Mouse (Mus musculus) liver (tissue): Measurements from ENCODE around the gene Wnt2.

Experiments used
- DNase-seq: peaks from one replicate; pipeline ENCODE4 v3.0.0-alpha.2; 2020; ENCODE audit warnings: mixed read lengths

The Wnt2 gene

GRCm38 (mm10) chr6:18029746-18030656 lies at the start of gene Wnt2:
Gene Wnt2 (minus strand): TSS chr6:18030585.
- DNase-seq, result peak; percentile 67

DNA sequence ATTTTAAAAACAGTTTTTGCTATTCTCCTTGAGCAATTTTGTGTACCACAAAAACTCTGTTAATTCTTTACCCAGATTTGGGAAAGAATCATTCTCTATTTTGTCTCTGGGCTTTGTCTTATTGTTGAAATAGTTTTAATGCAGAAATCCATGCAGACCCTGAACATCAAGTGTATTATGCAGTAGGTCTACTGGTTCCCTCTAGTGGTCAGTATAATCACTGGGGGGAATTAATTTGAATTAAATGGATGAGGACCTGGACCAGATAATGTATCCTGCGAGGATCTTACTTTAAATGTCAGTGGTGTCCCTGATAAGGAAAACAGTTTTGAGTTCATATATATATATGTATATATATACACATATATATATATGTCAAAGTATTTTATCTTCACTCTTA lies 48.2 kb upstream of the Wnt2 start:
- no peak for DNase-seq

- no peak for DNase-seq
Observed at GRCm38 (mm10) chr6:18076986-18077385, 46.6 kb upstream of the Wnt2 start.

DNA sequence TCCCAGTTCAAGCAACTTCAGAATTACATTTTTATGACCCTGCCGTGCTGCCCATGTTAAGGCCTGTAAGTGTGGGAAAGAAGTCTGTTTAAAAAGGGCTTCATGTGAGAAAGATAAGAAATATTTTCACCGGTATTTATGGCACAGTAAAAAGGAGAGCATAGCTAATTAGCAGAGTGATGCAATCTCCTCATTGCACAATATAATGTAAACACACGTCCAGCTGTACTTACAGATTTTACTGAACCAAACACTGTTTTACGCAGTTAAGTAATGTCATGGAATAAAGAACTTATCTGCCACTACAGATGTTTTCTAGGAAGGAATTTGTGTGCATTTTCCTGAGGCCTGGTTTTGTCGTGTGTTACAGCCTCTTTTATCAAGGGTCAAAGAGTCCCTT lies 46.2 kb upstream of the Wnt2 start:
- DNase-seq, result no peak

- DNase-seq, result no peak
Observed at GRCm38 (mm10) chr6:18057899-18058298, 27.5 kb upstream of the Wnt2 start.

DNA sequence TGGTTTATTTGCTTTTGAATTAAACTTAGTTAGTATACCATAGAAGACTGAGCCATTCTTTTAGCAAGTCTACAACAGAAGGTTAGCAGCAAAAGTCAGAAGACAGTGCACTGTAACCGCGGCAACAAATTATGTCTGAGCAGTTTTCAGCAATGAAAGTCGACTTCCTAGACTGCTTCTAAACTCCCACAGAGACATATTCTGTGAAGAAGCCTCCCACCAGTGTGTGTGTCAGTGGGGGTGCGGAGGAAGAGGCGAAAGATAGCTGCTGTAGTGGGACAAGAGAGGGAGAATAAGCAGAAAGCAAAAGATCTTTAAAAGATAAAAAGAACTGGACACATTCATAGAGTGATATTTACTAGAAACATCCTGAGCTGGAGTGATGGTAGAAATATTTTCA lies 21.3 kb upstream of the Wnt2 start:
- no peak for DNase-seq

DNA sequence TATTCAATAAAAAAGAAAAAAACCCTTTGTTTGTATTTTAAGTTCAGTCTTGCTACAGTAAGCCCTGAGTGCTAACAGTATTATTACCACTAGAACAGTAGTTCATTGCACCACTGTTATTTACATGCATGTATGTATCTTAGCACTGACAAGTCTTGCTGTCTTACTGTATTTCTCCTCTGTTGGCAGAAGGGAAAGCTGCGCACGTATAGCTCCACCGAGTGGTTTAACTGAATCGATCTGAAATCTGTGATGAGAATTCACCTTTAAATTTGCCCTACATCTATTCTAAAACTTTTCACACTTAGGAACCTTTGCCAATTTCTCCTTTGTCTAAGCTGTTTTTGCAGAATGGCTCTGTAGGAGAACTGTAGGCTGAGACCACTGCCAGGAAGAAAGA lies 13.9 kb upstream of the Wnt2 start:
- DNase-seq, result no peak

GRCm38 (mm10) chr6:18043172-18043571 lies 12.8 kb upstream of the Wnt2 start:
- DNase-seq, result no peak

- DNase-seq, result no peak
Observed at GRCm38 (mm10) chr6:18032271-18032670, 1.9 kb upstream of the Wnt2 start.

- peak; percentile 42 for DNase-seq
Observed at GRCm38 (mm10) chr6:18031509-18032010, 1.2 kb upstream of the Wnt2 start.

- no peak for DNase-seq
Observed at GRCm38 (mm10) chr6:18030868-18031508, 603 bp upstream of the Wnt2 start.

DNA sequence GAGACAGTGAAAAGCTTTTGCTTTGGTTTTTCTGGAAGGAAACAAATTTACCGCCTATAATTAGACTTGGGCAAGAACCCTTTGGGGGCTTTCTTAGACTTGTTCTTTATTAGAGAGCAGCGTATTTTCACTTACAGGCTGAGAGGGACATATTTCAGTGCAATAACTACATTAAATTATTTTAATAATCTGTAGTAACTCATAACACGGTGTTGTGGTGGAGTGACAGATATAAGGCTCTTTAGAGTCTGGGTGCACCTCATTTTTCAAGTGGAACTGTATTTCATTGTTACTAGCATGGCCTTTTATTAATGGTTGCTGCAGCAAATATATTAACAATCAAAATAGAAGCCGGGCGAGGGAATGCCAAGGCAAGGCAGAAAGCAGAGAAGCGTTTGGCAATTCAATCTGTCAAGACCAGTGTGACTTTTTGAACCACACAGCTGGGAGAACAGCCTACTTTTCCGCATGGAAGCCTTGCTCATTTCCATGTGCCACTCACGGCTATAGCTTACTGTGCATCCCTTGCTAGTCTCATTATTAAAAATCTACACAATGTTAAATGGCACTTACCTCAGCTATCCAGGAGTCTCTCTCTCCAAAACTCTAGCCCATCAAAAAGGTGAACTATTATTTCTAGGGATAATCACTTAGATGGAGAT lies 6.1 kb downstream of the Wnt2 start:
- no peak for DNase-seq

- no peak for DNase-seq
Observed at GRCm38 (mm10) chr6:18013346-18013745, 17.0 kb downstream of the Wnt2 start.

- no peak for DNase-seq
Observed at GRCm38 (mm10) chr6:18007356-18007755, 23.0 kb downstream of the Wnt2 start.

DNA sequence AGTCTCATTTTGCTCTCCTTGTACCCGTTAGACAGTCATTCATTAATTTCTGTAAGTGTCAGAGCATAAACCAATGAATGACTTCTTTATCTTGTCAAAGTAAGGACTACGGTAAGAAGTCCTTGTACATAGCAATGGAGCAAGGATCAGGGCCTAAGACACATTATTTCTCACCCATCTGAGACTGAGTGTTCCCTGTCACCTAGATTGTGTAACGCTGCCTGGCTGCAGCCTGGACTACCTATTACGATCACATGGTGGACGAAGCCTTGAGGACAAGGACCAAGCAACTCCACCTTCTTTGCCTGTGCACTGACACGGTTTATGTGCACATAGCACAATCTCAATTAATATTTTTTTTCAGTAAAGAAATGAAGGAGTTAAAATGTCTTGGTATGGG lies 28.3 kb downstream of the Wnt2 start:
- DNase-seq, result no peak

- DNase-seq, result no peak
Observed at GRCm38 (mm10) chr6:17998497-17998896, 31.9 kb downstream of the Wnt2 start.

DNA sequence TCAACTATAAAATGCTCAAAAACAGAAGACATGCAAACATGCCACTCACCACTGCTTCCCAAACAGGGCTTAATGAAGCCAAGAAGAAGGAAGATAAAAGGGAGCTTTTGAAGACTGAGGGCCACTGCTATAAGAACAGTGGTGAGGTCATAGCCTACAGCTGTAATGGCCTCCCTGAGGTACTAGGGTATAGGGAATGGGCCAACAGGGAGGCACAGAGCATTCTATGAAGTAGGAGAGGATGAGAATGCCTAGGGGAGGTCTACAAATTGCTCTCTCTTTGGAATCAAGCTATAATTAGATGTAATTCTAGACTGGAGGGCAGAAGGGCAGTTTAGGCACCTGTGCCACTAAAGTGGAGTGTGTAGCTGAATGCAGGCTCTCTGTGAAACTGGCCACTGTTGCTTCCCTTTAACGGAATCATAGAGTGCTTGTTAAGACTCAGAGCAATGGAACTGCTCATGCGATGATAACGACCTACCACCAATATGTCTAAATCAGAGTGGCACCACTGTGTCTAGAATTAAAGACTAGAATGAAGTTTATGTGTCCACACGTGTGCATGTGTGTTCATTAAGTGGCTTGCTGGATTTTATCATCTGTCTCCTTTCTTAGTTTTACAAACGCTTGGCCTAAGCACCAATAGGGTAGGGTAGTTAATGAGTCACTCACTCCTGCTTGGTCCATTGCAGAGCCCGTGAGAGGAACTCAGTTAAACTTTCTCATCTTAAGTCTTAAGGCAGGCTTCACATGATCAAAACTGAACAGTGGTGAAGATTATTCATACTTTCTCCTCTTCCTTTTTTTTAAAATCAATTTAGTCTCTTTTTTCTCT lies 35.2 kb downstream of the Wnt2 start:
- DNase-seq, result no peak

- peak; percentile 6 for DNase-seq
Observed at GRCm38 (mm10) chr6:17991625-17992024, 38.8 kb downstream of the Wnt2 start.

GRCm38 (mm10) chr6:17990173-17991028 lies 40.0 kb downstream of the Wnt2 start:
- DNase-seq, result no peak

DNA sequence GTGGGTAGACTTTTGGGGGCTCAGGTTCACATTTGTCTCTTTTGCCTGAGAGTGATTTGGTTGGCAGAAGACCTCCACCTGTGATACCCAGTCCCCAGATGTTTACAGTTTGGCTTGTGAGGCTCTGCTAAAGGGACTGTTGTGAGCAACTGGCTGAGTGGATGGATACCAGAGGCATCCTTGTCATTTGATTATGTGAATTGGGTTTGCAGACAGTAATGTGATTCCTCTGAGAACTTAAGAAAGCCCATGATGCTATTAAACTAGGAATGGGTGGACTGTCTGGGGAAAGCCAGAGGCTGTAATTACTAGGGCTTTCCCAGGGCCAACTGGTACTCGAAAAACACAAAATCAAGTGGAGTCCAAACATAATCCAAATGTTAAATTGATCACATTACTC lies 51.0 kb downstream of the Wnt2 start:
- no peak for DNase-seq

DNA sequence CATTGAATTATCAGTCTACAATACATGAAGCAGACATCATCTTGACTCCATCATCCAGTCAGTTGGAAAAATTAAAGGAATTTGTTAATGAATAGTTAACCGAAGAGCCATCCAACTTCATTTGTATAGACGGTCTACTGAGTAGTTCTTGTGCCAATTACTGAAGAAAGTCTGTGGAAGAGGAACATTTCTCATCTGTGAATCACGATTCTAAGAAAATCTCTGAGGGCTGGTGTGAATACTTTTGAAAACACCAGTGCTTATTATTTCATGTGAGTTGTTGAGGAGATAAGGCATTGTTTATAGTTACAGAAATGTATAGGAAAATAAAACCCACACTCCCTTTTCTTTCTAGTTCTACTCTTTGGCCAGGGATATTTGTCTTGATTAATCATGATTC lies 51.5 kb downstream of the Wnt2 start:
- no peak for DNase-seq

DNA sequence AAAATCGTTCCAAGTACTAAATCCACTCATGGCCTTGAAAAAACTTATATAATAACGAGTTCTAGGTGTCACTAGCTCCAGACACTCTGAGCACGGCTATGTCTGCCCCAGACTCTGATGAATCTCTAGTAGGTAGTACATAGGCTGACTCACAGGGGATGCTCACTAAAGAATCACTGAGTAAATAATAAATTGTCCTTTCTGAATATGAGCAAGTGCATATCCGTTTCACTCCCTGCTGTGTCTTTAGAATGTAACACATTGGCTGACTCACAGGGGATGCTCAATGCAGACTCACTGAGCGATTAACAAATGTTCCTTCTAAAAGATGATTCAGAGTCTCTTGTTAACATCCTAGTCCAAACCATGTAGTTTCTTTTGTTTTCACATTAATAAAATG lies 52.1 kb downstream of the Wnt2 start:
- no peak for DNase-seq
